Mouse (Mus musculus) bone marrow macrophage, adult 2 months (primary cell): ENCODE data around the gene Kif3b.

Source experiments
- CTCF ChIP-seq: IDR thresholded peaks from 2 replicates; pipeline ENCODE4 v1.5.1; 2012; ENCODE audit warnings: low read depth, mild to moderate bottlenecking, low read length, moderate library complexity
- POLR2A ChIP-seq: IDR thresholded peaks from 2 replicates; pipeline ENCODE4 v1.6.1; 2012; ENCODE audit warnings: mild to moderate bottlenecking, low read depth, low read length, borderline replicate concordance

GRCm38 (mm10) chr2:153370871-153371270 lies 79.7 kb downstream of the Kif3b start:
- no peak for TF ChIP-seq CTCF
- TF ChIP-seq POLR2A = no peak
